Mouse (Mus musculus) T-helper 1 cell (primary cell): ENCODE data around the gene Rhou.
"Not testable (repeated sequence)": the region's sequence is repeated elsewhere in the genome, so short reads cannot be mapped to it uniquely, and the experiment has no call there.

Experiments used
- in situ Hi-C: fragments of 300-600 bp; cut with MboI, MseI; formaldehyde crosslinking; loops from one replicate; pipeline ENCODE4 v1.15.1; 2025; ENCODE audit warnings: high pct_unique_total_duplicates

The Rhou gene

DNA sequence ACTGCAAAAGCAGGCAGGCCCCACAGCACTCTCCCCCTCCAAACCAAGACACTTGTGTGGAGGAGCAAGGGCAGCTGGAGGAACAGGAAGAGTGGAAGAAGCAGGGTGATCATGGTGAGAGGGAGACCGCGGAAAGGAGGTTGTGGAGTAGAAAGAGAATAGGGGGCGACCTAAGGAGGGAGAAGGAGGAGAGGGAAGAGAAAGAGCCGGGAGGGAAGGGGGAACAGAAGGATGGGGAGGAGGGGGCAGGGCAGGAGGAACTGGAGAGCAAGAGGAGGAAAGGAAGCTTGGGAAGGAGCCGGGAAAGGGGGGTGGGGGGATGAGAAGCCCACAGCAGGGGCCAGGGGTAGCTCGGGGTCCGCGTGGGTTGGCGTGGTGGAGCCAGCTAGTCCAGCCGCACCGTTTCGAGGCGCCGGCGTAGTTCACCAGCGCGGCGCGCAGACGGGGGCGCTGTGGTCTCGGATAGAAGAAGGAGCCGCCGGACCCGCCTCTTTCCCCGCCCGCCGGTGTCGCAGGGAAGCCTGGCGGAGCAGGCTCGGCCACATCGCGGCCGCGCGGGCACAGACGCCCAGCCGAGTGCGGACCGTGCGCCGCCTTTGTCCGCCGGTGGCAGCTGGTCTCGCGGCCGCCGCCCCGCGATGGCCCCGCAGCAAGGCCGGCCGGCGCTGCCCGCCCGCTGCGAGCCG is at the start of gene Rhou:
TSS of gene Rhou (plus strand) at position 622 of the 686 bp plus-strand sequence.
- in situ Hi-C loops = no loop called here

DNA sequence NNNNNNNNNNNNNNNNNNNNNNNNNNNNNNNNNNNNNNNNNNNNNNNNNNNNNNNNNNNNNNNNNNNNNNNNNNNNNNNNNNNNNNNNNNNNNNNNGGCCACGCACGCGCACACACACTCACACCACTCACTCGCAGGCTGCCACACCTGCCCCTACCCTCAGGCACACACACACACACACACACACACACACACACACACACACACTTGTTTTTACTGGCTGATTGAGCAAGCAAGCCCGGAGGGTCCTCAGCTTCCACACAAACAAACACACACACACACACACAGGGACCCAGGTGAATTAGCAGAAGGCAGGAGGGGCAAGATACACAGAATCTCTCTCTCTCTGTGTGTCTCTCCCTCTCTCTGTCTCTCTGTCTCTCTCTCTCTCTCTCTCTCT is 41.1 kb upstream of the Rhou start:
- in situ Hi-C loops = loop anchor here (5.0 to 10.0 kb wide), 2 partner anchors 80 to 288 kb away; no protein-coding TSS in a partner anchor

DNA sequence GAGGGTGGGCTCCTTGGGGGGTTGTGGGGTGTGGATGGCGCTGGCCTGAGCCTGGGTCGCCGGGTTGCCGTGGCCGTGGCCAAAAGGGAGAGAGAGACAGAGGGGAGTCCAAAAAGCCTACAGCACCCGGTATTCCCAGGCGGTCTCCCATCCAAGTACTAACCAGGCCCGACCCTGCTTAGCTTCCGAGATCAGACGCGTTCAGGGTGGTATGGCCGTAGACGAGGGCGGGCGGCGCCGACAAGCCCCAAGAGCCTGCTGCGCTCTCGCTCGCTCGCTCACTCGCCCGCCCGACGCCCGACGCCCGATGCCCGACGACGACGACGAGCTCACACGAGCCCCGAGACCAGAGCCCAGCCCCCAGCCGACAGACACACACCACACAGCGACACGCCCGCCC is 30.2 kb upstream of the Rhou start:
- in situ Hi-C loops = not testable (repeated sequence)

DNA sequence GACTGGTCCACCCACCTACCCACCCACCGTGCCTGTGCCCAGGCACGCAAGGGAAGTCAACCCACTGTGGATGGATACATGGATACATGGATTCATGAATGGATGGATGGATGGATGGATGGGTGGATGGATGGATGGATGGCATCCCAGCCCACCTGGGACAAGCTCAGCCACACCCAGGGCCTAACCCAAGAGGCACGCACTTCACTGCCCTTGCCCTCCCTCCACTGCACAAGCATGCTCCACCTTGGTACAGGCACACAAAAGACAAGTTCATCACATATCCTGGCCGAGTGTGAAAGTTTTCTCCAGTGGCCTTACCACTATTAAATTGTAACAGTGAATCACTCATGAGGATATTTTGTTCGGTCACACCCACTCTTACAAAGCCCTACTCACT is 29.5 kb upstream of the Rhou start:
- in situ Hi-C loops = no loop called here

GRCm38 (mm10) chr8:123624702-123625101 is 29.0 kb upstream of the Rhou start:
- in situ Hi-C loops = loop anchor here (5.0 kb wide), 1 partner anchor 32 kb away; no protein-coding TSS in a partner anchor

DNA sequence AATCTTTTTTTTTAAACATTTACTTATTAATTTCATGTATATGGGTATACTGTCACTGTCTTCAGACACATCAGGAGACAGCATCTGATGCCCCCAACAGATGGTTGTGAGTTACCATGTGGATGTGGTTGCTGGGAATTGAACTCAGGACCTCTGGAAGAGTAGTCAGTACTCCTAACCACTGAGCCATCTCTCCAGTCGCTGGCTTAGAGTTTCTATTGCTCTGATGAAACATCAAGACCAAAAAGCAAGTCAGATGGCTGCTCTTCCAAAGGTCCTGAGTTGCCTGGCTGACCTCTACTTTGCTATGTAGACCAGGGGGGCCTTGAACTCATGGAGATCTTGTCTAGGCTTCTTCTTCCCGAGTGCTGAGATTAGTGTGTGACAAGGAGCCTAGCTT is 28.0 kb upstream of the Rhou start:
- in situ Hi-C loops = loop anchor here (5.0 kb wide), 1 partner anchor 33 kb away; no protein-coding TSS in a partner anchor

DNA sequence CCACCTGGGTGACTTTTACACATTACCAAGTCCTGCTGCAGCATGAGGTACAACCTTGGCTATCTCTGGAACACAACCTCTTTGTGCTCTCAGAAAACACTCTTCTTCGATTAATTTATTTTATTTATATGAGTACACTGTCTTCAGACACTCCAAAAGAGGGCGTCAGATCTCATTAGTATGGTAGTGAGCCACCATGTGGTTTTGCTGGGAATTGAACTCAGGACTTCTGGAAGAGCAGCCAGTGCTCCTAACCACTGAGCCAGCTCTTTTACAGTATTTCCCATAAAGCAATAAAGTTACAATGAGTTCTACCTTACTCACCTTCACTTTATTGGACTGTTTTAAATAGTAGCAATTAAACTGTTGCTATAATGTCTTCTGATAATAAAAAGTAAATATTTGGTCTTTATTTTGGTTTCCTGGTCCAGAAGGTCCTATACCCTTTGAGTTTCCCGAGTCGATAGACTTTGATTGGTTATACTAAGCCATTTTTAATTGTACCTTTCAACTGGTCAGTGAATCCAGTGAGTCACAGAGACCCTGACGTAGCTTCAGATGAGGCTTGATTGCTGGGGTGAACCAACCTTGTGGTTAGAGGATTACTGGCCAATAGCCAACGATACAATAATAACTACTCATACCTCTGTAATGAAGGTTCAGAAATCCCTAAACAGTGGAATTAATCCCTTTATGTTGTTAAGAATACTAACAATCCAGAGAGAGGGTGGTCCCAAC is 26.1 kb upstream of the Rhou start:
- in situ Hi-C loops = loop anchor here (5.0 kb wide), 1 partner anchor 35 kb away; no protein-coding TSS in a partner anchor

DNA sequence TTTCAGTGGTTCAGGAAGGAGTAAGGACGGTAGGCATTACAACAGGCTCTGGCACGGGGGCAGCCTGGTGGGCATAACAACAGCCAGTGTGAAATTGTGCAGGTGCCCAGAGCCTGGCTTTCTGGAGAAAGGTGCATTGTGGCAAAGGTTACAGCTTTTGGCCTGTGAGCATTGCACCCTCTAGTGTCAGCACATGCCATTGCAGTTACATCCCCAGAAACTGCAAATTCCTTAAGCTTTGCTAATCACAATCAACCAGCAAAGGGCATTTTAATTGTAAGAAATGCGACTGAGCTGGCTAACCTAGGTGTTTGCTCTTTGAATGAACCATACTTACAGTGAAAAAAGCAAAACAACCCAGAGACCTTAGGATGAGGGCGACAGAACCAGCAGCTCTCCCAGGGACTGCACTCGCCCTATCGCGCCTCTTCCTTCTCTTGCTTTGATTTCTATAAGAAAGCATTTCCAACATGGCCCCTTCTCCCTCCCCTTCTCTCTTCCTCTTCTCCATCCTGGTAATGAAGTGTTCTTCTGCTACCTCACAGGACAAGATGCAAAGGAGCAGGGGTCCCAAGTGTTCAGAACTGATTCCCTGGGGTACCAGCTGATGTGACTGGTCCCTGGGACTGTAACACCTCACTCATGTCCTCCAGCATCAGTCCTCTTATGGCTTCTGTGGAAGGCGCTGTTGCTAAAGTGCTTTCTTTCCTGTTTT is 25.3 kb upstream of the Rhou start:
- in situ Hi-C loops = loop anchor here (5.0 kb wide), 1 partner anchor 36 kb away; no protein-coding TSS in a partner anchor

- in situ Hi-C loops = loop anchor here (5.0 kb wide), 1 partner anchor 37 kb away; no protein-coding TSS in a partner anchor
Observed at GRCm38 (mm10) chr8:123628968-123629755, 24.6 kb upstream of the Rhou start.

DNA sequence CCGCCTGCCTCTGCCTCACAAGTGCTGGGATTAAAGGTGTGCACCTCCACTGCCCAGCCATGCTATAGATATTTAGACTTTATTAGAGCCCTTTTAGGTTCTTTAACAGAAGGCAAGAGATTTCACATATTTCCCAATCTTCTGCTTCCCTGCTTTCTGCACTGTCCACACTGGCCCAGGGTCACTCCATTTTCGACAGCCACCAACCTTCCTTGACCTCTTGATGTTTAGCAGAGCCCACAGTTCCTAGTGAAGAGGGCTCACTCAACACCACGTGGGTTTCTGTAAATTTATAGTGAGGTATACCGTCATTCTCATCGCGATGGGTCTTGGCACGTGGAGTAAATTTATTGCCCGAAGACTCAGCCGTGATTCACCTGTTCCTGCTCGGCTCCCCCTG is 23.7 kb upstream of the Rhou start:
- in situ Hi-C loops = no loop called here

- in situ Hi-C loops = no loop called here
Observed at GRCm38 (mm10) chr8:123630841-123631251, 22.9 kb upstream of the Rhou start.

DNA sequence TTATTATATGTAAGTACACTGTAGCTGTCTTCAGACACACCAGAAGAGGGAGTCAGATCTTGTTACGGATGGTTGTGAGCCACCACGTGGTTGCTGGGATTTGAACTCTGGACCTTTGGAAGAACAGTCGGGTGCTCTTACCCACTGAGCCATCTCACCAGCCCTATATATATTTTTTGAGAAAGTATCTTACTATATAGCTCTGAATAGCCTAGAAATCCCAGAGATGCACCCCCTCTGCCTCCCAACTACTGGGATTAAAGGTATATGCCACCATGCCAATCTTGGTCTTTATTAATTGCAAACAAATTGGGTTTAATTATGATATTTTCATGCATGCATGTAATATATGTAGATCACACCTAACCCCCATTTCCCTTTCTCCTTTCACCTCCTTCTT is 22.0 kb upstream of the Rhou start:
- in situ Hi-C loops = not testable (repeated sequence)

DNA sequence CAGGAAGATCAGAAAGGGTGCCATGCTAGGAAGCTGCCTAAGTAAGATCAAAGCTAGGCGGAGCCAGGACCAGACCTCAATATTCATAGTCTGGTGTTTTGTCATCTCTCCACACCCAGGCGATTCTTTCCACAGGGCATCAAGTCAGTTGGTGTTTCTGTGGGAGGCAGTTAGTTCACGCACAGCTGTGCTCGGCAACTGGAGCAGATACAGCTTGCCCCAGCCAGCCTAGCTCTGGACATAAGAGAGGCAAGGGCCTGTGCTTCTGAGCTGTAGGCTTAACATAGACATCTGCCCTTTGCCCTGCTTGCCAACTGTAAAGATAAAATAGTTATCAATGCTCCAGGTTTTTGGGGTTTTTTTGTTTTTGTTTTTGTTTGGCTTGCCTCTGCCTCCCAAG is 21.5 kb upstream of the Rhou start:
- in situ Hi-C loops = no loop called here

GRCm38 (mm10) chr8:123633801-123634200 is 19.9 kb upstream of the Rhou start:
- in situ Hi-C loops = no loop called here

DNA sequence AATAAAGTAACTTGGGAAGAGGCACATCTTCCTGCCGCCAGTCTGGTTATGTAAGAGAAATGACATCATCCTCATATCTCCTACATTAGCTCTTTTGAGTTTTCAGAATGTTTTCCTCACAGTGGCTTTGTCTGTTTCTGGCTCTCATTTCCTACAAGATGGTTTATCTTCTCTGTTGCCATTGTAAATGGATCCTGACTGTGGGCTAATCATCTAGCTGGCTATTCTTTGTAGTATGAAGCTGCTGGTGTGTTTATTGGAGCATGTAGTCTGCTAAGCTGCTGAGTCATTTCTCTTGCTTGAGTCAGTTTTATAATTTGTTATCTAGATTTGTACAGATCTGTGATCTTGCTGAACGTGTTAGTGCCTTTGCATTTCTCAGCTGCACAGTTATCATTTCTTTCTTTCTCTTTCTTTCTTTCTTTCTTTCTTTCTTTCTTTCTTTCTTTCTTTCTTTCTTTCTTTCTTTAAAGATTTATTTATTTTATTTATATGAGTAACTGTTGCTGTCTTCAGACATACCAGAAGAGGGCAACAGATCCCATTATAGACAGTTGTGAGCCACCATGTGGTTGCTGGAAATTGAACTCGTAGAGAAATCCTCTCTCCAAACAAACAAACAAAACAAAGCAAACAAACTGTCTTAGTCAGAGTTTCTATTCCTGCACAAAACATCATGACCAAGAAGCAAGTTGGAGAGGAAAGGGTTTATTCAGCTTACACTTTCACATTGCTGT is 19.2 kb upstream of the Rhou start:
- in situ Hi-C loops = no loop called here

GRCm38 (mm10) chr8:123635671-123636070 is 18.1 kb upstream of the Rhou start:
- in situ Hi-C loops = no loop called here

GRCm38 (mm10) chr8:123643330-123644051 is 10.2 kb upstream of the Rhou start:
- in situ Hi-C loops = no loop called here

- in situ Hi-C loops = no loop called here
Observed at GRCm38 (mm10) chr8:123645229-123645628, 8.5 kb upstream of the Rhou start.

GRCm38 (mm10) chr8:123648245-123649170 is 5.2 kb upstream of the Rhou start:
- in situ Hi-C loops = no loop called here
